Mouse (Mus musculus): Measurements from ENCODE around the gene Tctex1d4.

DNA sequence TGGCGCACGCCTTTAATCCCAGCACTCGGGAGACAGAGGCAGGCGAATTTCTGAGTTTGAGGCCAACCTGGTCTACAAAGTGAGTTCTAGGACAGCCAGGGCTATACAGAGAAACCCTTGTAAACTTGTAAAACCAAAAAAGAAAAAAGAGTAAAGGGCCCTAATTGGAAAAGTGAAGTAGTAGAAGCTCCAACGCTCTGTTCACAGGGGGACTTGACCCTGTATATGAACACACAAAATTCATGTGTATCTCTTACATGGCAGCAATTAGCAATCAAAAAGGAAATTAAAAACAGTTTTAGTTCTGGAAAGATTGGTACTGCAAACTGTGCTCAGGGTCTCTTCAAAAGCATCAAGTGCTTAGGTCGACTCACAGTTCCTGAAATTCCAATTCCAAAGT, 29.8 kb downstream of the Tctex1d4 start:
- TF ChIP-seq CTCF (IDR thresholded peaks at IDR 0.05; ENCODE audit: insufficient read depth, low read length): no peak
- no peak for TF ChIP-seq POLR2A (IDR thresholded peaks at IDR 0.05; ENCODE audit: borderline replicate concordance, extremely low read depth, low read depth, low read length)
